Mouse (Mus musculus): ENCODE results near the gene Dtwd1.

- no peak for TF ChIP-seq CTCF (IDR thresholded peaks at IDR 0.05; ENCODE audit: low read depth, low read length)
- TF ChIP-seq GATA1 (IDR thresholded peaks at IDR 0.05; ENCODE audit: borderline replicate concordance, low read length) = no peak
- TF ChIP-seq POLR2AphosphoS5 (IDR thresholded peaks at IDR 0.05; ENCODE audit: insufficient replicate concordance, low read depth, low read length) = no peak
- no peak for TF ChIP-seq TAL1 (conservative IDR thresholded peaks at IDR 0.05; ENCODE audit: low read depth, low read length)
- no peak for TF ChIP-seq GATA2 (IDR thresholded peaks at IDR 0.05; ENCODE audit: borderline replicate concordance, low read depth, low read length)
Measured at GRCm38 (mm10) chr2:126171427-126171826, 19.5 kb downstream of the Dtwd1 start.

Measured in G1E (cell line).